Mouse (Mus musculus): Measurements from ENCODE around the gene Zdhhc17. TPM values are rescaled to one million over a fixed set of nuclear protein-coding genes. Genes with fewer than 3 reads are reported as not detected.

Gene Zdhhc17
- polyA plus RNA-seq, 1 experiment, result 33.1 TPM

- H3K4me1 ChIP-seq (replicated peaks; ENCODE audit: control insufficient read depth, insufficient read depth, low read length), result peaks cover 12% of the 10 kb centered on the region
- H3K27ac ChIP-seq (ENCODE audit: control insufficient read depth, insufficient read depth, low read length), result no peak overlapping the region
- no peaks in the 10 kb centered on the region for H3K36me3 ChIP-seq (ENCODE audit: control insufficient read depth, insufficient read depth, low read length)
- H3K4me3 ChIP-seq (ENCODE audit: control insufficient read depth, insufficient read depth, low read length), result no peak overlapping the region; the same call in 1 of the 2 replicates
- TF ChIP-seq POLR2A (IDR thresholded peaks at IDR 0.05; ENCODE audit: control insufficient read depth, extremely low read depth, insufficient read depth, low read length, poor library complexity) (no peak), CTCF (IDR thresholded peaks at IDR 0.05; ENCODE audit: borderline replicate concordance, control insufficient read depth, extremely low read depth, insufficient read depth, low read length, poor library complexity) (no peak)
- H3K27me3 ChIP-seq (ENCODE audit: control insufficient read depth, insufficient read depth, low read length), result peaks cover 5% of the 10 kb centered on the region; the same call in 1 of the 2 replicates
- 30% methylated on average over 26 of the region's 26 CpGs for WGBS
- DNase-seq, result no peak
These were observed 91.2 kb downstream of the Zdhhc17 start for GRCm38 (mm10) chr10:110918414-110919391.

DNA sequence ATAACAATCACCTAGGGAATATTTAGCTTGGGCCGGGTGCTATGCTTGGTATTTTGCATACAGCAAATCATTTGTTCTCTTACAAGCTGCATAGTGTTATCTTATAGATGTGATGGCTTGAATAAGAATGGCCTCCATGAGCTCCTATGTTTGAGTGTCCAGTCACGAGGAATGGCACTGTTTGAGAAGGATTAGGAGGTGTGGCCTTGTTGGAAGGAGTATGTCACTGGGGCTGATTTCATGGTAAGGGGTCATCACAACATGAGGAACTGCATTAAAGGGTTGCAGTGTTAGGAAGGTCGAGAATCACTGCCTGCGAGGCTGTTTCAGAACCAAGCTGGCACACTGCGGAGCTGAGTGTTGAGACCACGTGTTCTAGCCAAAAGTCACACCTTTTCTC lies 92.4 kb downstream of the Zdhhc17 start:
- H3K27ac ChIP-seq (ENCODE audit: control insufficient read depth, insufficient read depth, low read length), result no peak overlapping the region
- peaks cover 12% of the 10 kb centered on the region for H3K4me1 ChIP-seq (replicated peaks; ENCODE audit: control insufficient read depth, insufficient read depth, low read length)
- DNase-seq, result no peak
- H3K27me3 ChIP-seq (ENCODE audit: control insufficient read depth, insufficient read depth, low read length), result peaks cover 5% of the 10 kb centered on the region; the same call in 1 of the 2 replicates
- no peak overlapping the region for H3K4me3 ChIP-seq (ENCODE audit: control insufficient read depth, insufficient read depth, low read length)
- WGBS, result 97% methylated on average over 6 of the region's 6 CpGs
- TF ChIP-seq POLR2A (IDR thresholded peaks at IDR 0.05; ENCODE audit: control insufficient read depth, extremely low read depth, insufficient read depth, low read length, poor library complexity) (no peak), CTCF (IDR thresholded peaks at IDR 0.05; ENCODE audit: borderline replicate concordance, control insufficient read depth, extremely low read depth, insufficient read depth, low read length, poor library complexity) (no peak)
- no peaks in the 10 kb centered on the region for H3K36me3 ChIP-seq (ENCODE audit: control insufficient read depth, insufficient read depth, low read length)

DNA sequence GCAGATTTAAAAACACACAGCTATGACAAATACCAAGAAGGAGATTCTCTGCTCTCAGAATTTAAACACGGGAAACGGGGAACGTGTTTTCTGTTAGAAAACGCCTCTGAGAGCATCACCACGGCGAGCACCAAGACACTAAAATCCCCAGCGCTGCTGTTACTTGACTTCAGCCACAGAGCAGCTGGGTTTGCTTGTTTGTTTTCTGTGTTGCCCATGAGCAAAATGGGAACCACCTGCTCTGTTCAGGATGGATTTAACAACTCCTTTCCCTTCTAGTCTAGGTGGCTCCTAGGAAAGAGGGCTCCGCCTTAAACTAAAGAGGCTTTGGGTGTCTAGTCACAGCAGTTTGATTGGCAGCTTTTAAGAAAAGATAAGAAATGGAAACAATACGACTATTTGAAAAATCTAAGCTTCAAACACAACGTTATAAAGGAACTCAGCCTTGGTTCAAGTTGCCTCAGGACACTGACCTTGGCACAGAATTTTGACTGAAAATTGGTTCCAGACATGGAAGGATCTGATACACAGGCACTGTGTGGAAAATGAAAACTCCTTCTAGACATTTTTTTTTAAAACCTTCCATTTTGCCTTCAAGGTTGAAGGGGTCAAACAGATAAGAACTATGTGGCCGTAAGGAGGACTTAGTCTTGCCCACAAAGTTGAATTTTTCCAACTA lies 93.1 kb downstream of the Zdhhc17 start:
- no peak for DNase-seq
- no peaks in the 10 kb centered on the region for H3K36me3 ChIP-seq (ENCODE audit: control insufficient read depth, insufficient read depth, low read length)
- no peak for TF ChIP-seq POLR2A (IDR thresholded peaks at IDR 0.05; ENCODE audit: control insufficient read depth, extremely low read depth, insufficient read depth, low read length, poor library complexity)
- no peak for TF ChIP-seq CTCF (IDR thresholded peaks at IDR 0.05; ENCODE audit: borderline replicate concordance, control insufficient read depth, extremely low read depth, insufficient read depth, low read length, poor library complexity)
- 89% methylated on average over 11 of the region's 11 CpGs for WGBS
- no peak overlapping the region for H3K4me3 ChIP-seq (ENCODE audit: control insufficient read depth, insufficient read depth, low read length)
- H3K27me3 ChIP-seq (ENCODE audit: control insufficient read depth, insufficient read depth, low read length), result peaks cover 5% of the 10 kb centered on the region; the same call in 1 of the 2 replicates
- no peak overlapping the region for H3K27ac ChIP-seq (ENCODE audit: control insufficient read depth, insufficient read depth, low read length)
- peaks cover 12% of the 10 kb centered on the region for H3K4me1 ChIP-seq (replicated peaks; ENCODE audit: control insufficient read depth, insufficient read depth, low read length)

- DNase-seq, result no peak
- Histone ChIP-seq H3K36me3 (ENCODE audit: control insufficient read depth, insufficient read depth, low read length) (no peaks in the 10 kb centered on the region), H3K27me3 (ENCODE audit: control insufficient read depth, insufficient read depth, low read length) (no peaks in the 10 kb centered on the region), H3K27ac (ENCODE audit: control insufficient read depth, insufficient read depth, low read length) (no peak overlapping the region), H3K4me1 (replicated peaks; ENCODE audit: control insufficient read depth, insufficient read depth, low read length) (no peaks in the 10 kb centered on the region), H3K4me3 (ENCODE audit: control insufficient read depth, insufficient read depth, low read length) (no peak overlapping the region)
- TF ChIP-seq CTCF (IDR thresholded peaks at IDR 0.05; ENCODE audit: borderline replicate concordance, control insufficient read depth, extremely low read depth, insufficient read depth, low read length, poor library complexity), result no peak
- WGBS, result 95% methylated on average over 3 of the region's 3 CpGs
These were observed 106.1 kb downstream of the Zdhhc17 start for GRCm38 (mm10) chr10:110903862-110904261.

DNA sequence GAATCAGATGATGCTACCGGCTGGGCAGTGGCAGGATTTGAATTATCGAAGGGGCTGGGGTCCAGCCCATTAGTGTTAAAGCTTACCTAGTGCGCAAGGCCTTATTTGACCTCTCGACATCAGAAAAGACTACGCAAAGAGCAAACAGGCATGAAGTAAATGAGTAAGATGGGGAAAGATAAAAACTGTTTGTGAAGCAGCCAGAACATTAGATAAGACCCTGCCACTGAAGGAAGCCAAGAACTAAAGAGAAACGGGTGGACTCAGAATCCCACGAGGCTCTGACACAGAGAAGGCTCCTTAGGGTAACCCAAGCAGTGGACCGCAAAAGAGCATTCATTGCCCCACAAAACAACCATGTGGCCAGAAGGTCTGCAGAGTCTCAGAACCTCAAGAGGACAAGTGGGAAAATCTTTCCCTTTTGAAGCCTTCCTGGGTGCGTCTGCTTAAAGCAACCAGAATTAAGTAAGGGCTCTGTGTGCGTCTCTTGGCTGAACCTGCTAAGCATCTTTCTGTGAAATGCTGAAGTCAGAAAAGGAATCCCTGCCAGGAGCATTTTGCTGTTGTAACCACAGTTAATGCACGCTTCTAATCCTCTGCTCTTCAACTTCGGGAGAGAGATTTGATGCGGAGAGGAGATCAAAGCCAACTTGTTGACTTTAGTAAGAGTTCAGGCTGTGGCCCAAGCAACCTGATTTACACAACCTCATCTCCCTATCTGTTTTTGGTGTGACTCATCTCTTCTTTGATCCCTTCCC lies 110.0 kb downstream of the Zdhhc17 start:
- H3K27ac ChIP-seq (ENCODE audit: control insufficient read depth, insufficient read depth, low read length), result no peak overlapping the region
- no peaks in the 10 kb centered on the region for H3K36me3 ChIP-seq (ENCODE audit: control insufficient read depth, insufficient read depth, low read length)
- no peak for DNase-seq
- 90% methylated on average over 13 of the region's 13 CpGs for WGBS
- no peaks in the 10 kb centered on the region for H3K27me3 ChIP-seq (ENCODE audit: control insufficient read depth, insufficient read depth, low read length)
- no peak for TF ChIP-seq POLR2A (IDR thresholded peaks at IDR 0.05; ENCODE audit: control insufficient read depth, extremely low read depth, insufficient read depth, low read length, poor library complexity)
- TF ChIP-seq CTCF (IDR thresholded peaks at IDR 0.05; ENCODE audit: borderline replicate concordance, control insufficient read depth, extremely low read depth, insufficient read depth, low read length, poor library complexity), result no peak
- H3K4me1 ChIP-seq (replicated peaks; ENCODE audit: control insufficient read depth, insufficient read depth, low read length), result no peaks in the 10 kb centered on the region
- no peak overlapping the region for H3K4me3 ChIP-seq (ENCODE audit: control insufficient read depth, insufficient read depth, low read length)

Other genes starting within 250 kb of the Zdhhc17 start
- gene Csrp2, start 90.4 kb downstream of the Zdhhc17 start, polyA plus RNA-seq (2012; rRNA removed), result 10.9 and 16.3 TPM in 2 replicates
- 22.0 and 26.8 TPM in 2 replicates for gene Osbpl8, start 154.6 kb upstream of the Zdhhc17 start, polyA plus RNA-seq (2012; rRNA removed)